Mouse (Mus musculus): ENCODE measurements around the gene Dmtf1.

The Dmtf1 gene

GRCm38 (mm10) chr5:9068886-9069285 lies 92.7 kb downstream of the Dmtf1 start:
- in situ Hi-C loops (cut with MboI; ENCODE audit: unreplicated experiment in 2 of 2) = loop anchor here (10.0 to 25.0 kb wide), 6 partner anchors 46 to 904 kb away; partner anchors contain the start of gene 9330182L06Rik (in 1 of the 2)

Measured in v-Abl transformed pro-B cells (cell line).